Mouse (Mus musculus): ENCODE measurements around the gene Nsun2.

Gene Nsun2

GRCm38 (mm10) chr13:69523444-69524157 lies 9.9 kb upstream of the Nsun2 start:
- no peak for DNase-seq (ENCODE audit: extremely low read depth, low read depth, low spot score)

GRCm38 (mm10) chr13:69524158-69524530 lies 9.4 kb upstream of the Nsun2 start:
- DNase-seq (ENCODE audit: extremely low read depth, low read depth, low spot score): no peak

GRCm38 (mm10) chr13:69525867-69526266 lies 7.7 kb upstream of the Nsun2 start:
- no peak for DNase-seq (ENCODE audit: extremely low read depth, low read depth, low spot score)

- no peak for DNase-seq (ENCODE audit: extremely low read depth, low read depth, low spot score)
Observed at GRCm38 (mm10) chr13:69528531-69528930, 5.0 kb upstream of the Nsun2 start.

- DNase-seq (ENCODE audit: extremely low read depth, low read depth, low spot score): no peak
Observed at GRCm38 (mm10) chr13:69530156-69530555, 3.4 kb upstream of the Nsun2 start.

- no peak for DNase-seq (ENCODE audit: extremely low read depth, low read depth, low spot score)
Observed at GRCm38 (mm10) chr13:69530951-69531350, 2.6 kb upstream of the Nsun2 start.

- no peak for DNase-seq (ENCODE audit: extremely low read depth, low read depth, low spot score)
Observed at GRCm38 (mm10) chr13:69531431-69531830, 2.1 kb upstream of the Nsun2 start.

- DNase-seq (ENCODE audit: extremely low read depth, low read depth, low spot score): no peak
Observed at GRCm38 (mm10) chr13:69532101-69532892, 1.2 kb upstream of the Nsun2 start.

- no peak for DNase-seq (ENCODE audit: extremely low read depth, low read depth, low spot score)
Observed at GRCm38 (mm10) chr13:69532893-69533404, 597 bp upstream of the Nsun2 start.

GRCm38 (mm10) chr13:69534334-69534653 lies 748 bp downstream of the Nsun2 start, which contains the start of gene Tent4a:
Tent4a (minus strand) TSS chr13:69534617.
- DNase-seq (ENCODE audit: extremely low read depth, low read depth, low spot score): no peak

GRCm38 (mm10) chr13:69534654-69535551 lies 1.4 kb downstream of the Nsun2 start:
- DNase-seq (ENCODE audit: extremely low read depth, low read depth, low spot score): peak; percentile 77

GRCm38 (mm10) chr13:69536021-69536420 lies 2.5 kb downstream of the Nsun2 start:
- DNase-seq (ENCODE audit: extremely low read depth, low read depth, low spot score): no peak

GRCm38 (mm10) chr13:69537366-69537765 lies 3.8 kb downstream of the Nsun2 start:
- no peak for DNase-seq (ENCODE audit: extremely low read depth, low read depth, low spot score)

- DNase-seq (ENCODE audit: extremely low read depth, low read depth, low spot score): no peak
Observed at GRCm38 (mm10) chr13:69538327-69538726, 4.8 kb downstream of the Nsun2 start.

GRCm38 (mm10) chr13:69541209-69541608 lies 7.7 kb downstream of the Nsun2 start:
- no peak for DNase-seq (ENCODE audit: extremely low read depth, low read depth, low spot score)

- no peak for DNase-seq (ENCODE audit: extremely low read depth, low read depth, low spot score)
Observed at GRCm38 (mm10) chr13:69541776-69542175, 8.2 kb downstream of the Nsun2 start.

- DNase-seq (ENCODE audit: extremely low read depth, low read depth, low spot score): no peak
Observed at GRCm38 (mm10) chr13:69542571-69543352, 9.2 kb downstream of the Nsun2 start.

- DNase-seq (ENCODE audit: extremely low read depth, low read depth, low spot score): no peak
Observed at GRCm38 (mm10) chr13:69543595-69543994, 10.0 kb downstream of the Nsun2 start.

GRCm38 (mm10) chr13:69545019-69545418 lies 11.5 kb downstream of the Nsun2 start:
- no peak for DNase-seq (ENCODE audit: extremely low read depth, low read depth, low spot score)

- no peak for DNase-seq (ENCODE audit: extremely low read depth, low read depth, low spot score)
Observed at GRCm38 (mm10) chr13:69547488-69548180, 14.1 kb downstream of the Nsun2 start.
